Mouse (Mus musculus): ENCODE data around the gene Ins2. TPM values are rescaled to one million over a fixed set of nuclear protein-coding genes. Genes with fewer than 3 reads are reported as not detected.

Ins2 gene
- polyA plus RNA-seq, 1 experiment from 2014 or later = not detected

GRCm38 (mm10) chr7:142661046-142661445, 82.1 kb downstream of the Ins2 start:
- peak overlapping the region; percentile 54 for H3K4me3 ChIP-seq
- DNase-seq (ENCODE audit: extremely low spot score, low spot score) = peak; percentile 45
- peak overlapping the region; percentile 84 for H3K27ac ChIP-seq
- H3K4me1 ChIP-seq = peaks cover 63% of the 10 kb centered on the region
- peaks cover 100% of the 10 kb centered on the region for H3K27me3 ChIP-seq (ENCODE audit: poor library complexity, severe bottlenecking)
- under 1% methylated on average over 25 of the region's 25 CpGs for WGBS
- no peaks in the 10 kb centered on the region for H3K36me3 ChIP-seq (replicated peaks)
- H3K9me3 ChIP-seq = no peaks in the 10 kb centered on the region

- Histone ChIP-seq H3K4me1 (peaks cover 67% of the 10 kb centered on the region), H3K4me3 (peak overlapping the region; percentile 54), H3K9me3 (no peaks in the 10 kb centered on the region), H3K27me3 (ENCODE audit: poor library complexity, severe bottlenecking) (peaks cover 100% of the 10 kb centered on the region), H3K27ac (peak overlapping the region; percentile 84), H3K36me3 (replicated peaks) (no peaks in the 10 kb centered on the region)
- DNase-seq (ENCODE audit: extremely low spot score, low spot score) = peak; percentile 67
- WGBS = under 1% methylated on average over 29 of the region's 29 CpGs
Measured at GRCm38 (mm10) chr7:142660651-142660945, 82.6 kb downstream of the Ins2 start.

- peak overlapping the region; percentile 54 for H3K4me3 ChIP-seq
- H3K27me3 ChIP-seq (ENCODE audit: poor library complexity, severe bottlenecking) = peaks cover 100% of the 10 kb centered on the region
- WGBS = under 1% methylated on average over 41 of the region's 43 CpGs
- peak overlapping the region; percentile 84 for H3K27ac ChIP-seq
- peak; percentile 47 for DNase-seq (ENCODE audit: extremely low spot score, low spot score)
- no peaks in the 10 kb centered on the region for H3K9me3 ChIP-seq
- H3K36me3 ChIP-seq (replicated peaks) = no peaks in the 10 kb centered on the region
- H3K4me1 ChIP-seq = peaks cover 73% of the 10 kb centered on the region
Measured at GRCm38 (mm10) chr7:142659767-142660650, 83.2 kb downstream of the Ins2 start.

- Histone ChIP-seq H3K36me3 (replicated peaks) (no peaks in the 10 kb centered on the region), H3K27ac (peak overlapping the region; percentile 84), H3K4me1 (peaks cover 77% of the 10 kb centered on the region), H3K4me3 (peak overlapping the region; percentile 54), H3K9me3 (no peaks in the 10 kb centered on the region), H3K27me3 (ENCODE audit: poor library complexity, severe bottlenecking) (peaks cover 100% of the 10 kb centered on the region)
- WGBS = under 1% methylated on average over 69 of the region's 70 CpGs
- no peak for DNase-seq (ENCODE audit: extremely low spot score, low spot score)
Measured at GRCm38 (mm10) chr7:142659181-142659681, 84.0 kb downstream of the Ins2 start.

GRCm38 (mm10) chr7:142658681-142659180, 84.5 kb downstream of the Ins2 start:
- Histone ChIP-seq H3K36me3 (replicated peaks) (no peaks in the 10 kb centered on the region), H3K27ac (peak overlapping the region; percentile 84), H3K27me3 (ENCODE audit: poor library complexity, severe bottlenecking) (peaks cover 100% of the 10 kb centered on the region), H3K4me1 (peaks cover 77% of the 10 kb centered on the region), H3K9me3 (no peaks in the 10 kb centered on the region), H3K4me3 (peak overlapping the region; percentile 54)
- under 1% methylated on average over 39 of the region's 40 CpGs for WGBS
- DNase-seq (ENCODE audit: extremely low spot score, low spot score) = no peak

GRCm38 (mm10) chr7:142657821-142658614, 85.2 kb downstream of the Ins2 start:
- no peak for DNase-seq (ENCODE audit: extremely low spot score, low spot score)
- H3K36me3 ChIP-seq (replicated peaks) = no peaks in the 10 kb centered on the region
- H3K4me3 ChIP-seq = peak overlapping the region; percentile 54
- H3K4me1 ChIP-seq = peaks cover 78% of the 10 kb centered on the region
- H3K9me3 ChIP-seq = no peaks in the 10 kb centered on the region
- peak overlapping the region; percentile 84 for H3K27ac ChIP-seq
- under 1% methylated on average over 34 of the region's 34 CpGs for WGBS
- H3K27me3 ChIP-seq (ENCODE audit: poor library complexity, severe bottlenecking) = peaks cover 100% of the 10 kb centered on the region

GRCm38 (mm10) chr7:142657341-142657791, 85.8 kb downstream of the Ins2 start:
- DNase-seq (ENCODE audit: extremely low spot score, low spot score) = no peak
- peak overlapping the region; percentile 84; the same call in 1 of the 2 replicates for H3K27ac ChIP-seq
- 10% methylated on average over 6 of the region's 9 CpGs for WGBS
- no peaks in the 10 kb centered on the region for H3K36me3 ChIP-seq (replicated peaks)
- no peaks in the 10 kb centered on the region for H3K9me3 ChIP-seq
- H3K4me1 ChIP-seq = peaks cover 78% of the 10 kb centered on the region
- H3K4me3 ChIP-seq = peak overlapping the region; percentile 54
- H3K27me3 ChIP-seq (ENCODE audit: poor library complexity, severe bottlenecking) = peaks cover 100% of the 10 kb centered on the region

- no peaks in the 10 kb centered on the region for H3K36me3 ChIP-seq (replicated peaks)
- peak overlapping the region; percentile 54; the same call in 1 of the 2 replicates for H3K4me3 ChIP-seq
- DNase-seq (ENCODE audit: extremely low spot score, low spot score) = no peak
- peaks cover 99% of the 10 kb centered on the region for H3K27me3 ChIP-seq (ENCODE audit: poor library complexity, severe bottlenecking)
- WGBS = 35% methylated on average over 4 of the region's 4 CpGs
- peaks cover 75% of the 10 kb centered on the region for H3K4me1 ChIP-seq
- H3K27ac ChIP-seq = no peak overlapping the region
- no peaks in the 10 kb centered on the region for H3K9me3 ChIP-seq
Measured at GRCm38 (mm10) chr7:142656055-142656454, 87.1 kb downstream of the Ins2 start.

GRCm38 (mm10) chr7:142655633-142656032, 87.5 kb downstream of the Ins2 start:
- WGBS = 4% methylated on average over 11 of the region's 11 CpGs
- Histone ChIP-seq H3K36me3 (replicated peaks) (no peaks in the 10 kb centered on the region), H3K27ac (no peak overlapping the region), H3K9me3 (no peaks in the 10 kb centered on the region), H3K27me3 (ENCODE audit: poor library complexity, severe bottlenecking) (peaks cover 99% of the 10 kb centered on the region), H3K4me1 (peaks cover 71% of the 10 kb centered on the region), H3K4me3 (peak overlapping the region; percentile 54)
- DNase-seq (ENCODE audit: extremely low spot score, low spot score) = no peak

- H3K4me3 ChIP-seq = no peak overlapping the region
- no peaks in the 10 kb centered on the region for H3K36me3 ChIP-seq (replicated peaks)
- WGBS = 6% methylated on average over 18 of the region's 18 CpGs
- DNase-seq (ENCODE audit: extremely low spot score, low spot score) = no peak
- peaks cover 88% of the 10 kb centered on the region for H3K27me3 ChIP-seq (ENCODE audit: poor library complexity, severe bottlenecking)
- H3K9me3 ChIP-seq = no peaks in the 10 kb centered on the region
- H3K4me1 ChIP-seq = peaks cover 52% of the 10 kb centered on the region
- H3K27ac ChIP-seq = no peak overlapping the region
Measured at GRCm38 (mm10) chr7:142653726-142654125, 89.5 kb downstream of the Ins2 start.

- Histone ChIP-seq H3K36me3 (replicated peaks) (no peaks in the 10 kb centered on the region), H3K27me3 (ENCODE audit: poor library complexity, severe bottlenecking) (peaks cover 24% of the 10 kb centered on the region), H3K4me3 (no peak overlapping the region), H3K4me1 (peaks cover 18% of the 10 kb centered on the region), H3K27ac (peak overlapping the region; percentile 54), H3K9me3 (no peaks in the 10 kb centered on the region)
- DNase-seq (ENCODE audit: extremely low spot score, low spot score) = no peak
- 26% methylated on average over 6 of the region's 6 CpGs for WGBS
Measured at GRCm38 (mm10) chr7:142646676-142647075, 96.5 kb downstream of the Ins2 start.

- Histone ChIP-seq H3K27me3 (ENCODE audit: poor library complexity, severe bottlenecking) (peaks cover 8% of the 10 kb centered on the region), H3K4me3 (no peak overlapping the region), H3K27ac (peak overlapping the region; percentile 11; the same call in 1 of the 2 replicates), H3K4me1 (peaks cover 18% of the 10 kb centered on the region), H3K36me3 (replicated peaks) (no peaks in the 10 kb centered on the region), H3K9me3 (no peaks in the 10 kb centered on the region)
- whole genome bisulfite sequencing = 55% methylated on average over 5 of the region's 5 CpGs
- DNase-seq (ENCODE audit: extremely low spot score, low spot score) = no peak
Measured at GRCm38 (mm10) chr7:142645045-142645444, 98.1 kb downstream of the Ins2 start.

Data from forebrain, embryonic 10.5 days (tissue).